37 mouse cellular contexts compared by ENCODE assay signal in genomic region chr16:48328420-48328819, GRCm38 (mm10). TPM values are rescaled to one million over a fixed set of nuclear protein-coding genes. Genes with fewer than 3 reads are reported as not detected.
A peak's percentile ranks its signal among the peaks of the same experiment; 100 is the strongest.
DNase-seq lines count a peak whose midpoint lies in the region; ATAC-seq and TF ChIP-seq lines count a peak whose summit lies in the region.
"Had no signal": no experiment of that assay in that cellular context is flagged by ENCODE, and none has a peak within 500 bp of the region (broad histone marks: within the 10 kb centered on the region; RNA-seq: fewer than 3 reads in every experiment).

No protein-coding gene starts in this region.

- in situ Hi-C loops in ES-E14 (cut with MboI; ENCODE audit: low sequenced_read_pairs in 2 of 2, unreplicated experiment in 2 of 2), result no loop called here

- H3K36me3 ChIP-seq in heart, adult 2 months (ENCODE audit: control insufficient read depth, insufficient read depth, low read length), result no peaks in the 10 kb centered on the region
- H3K36me3 ChIP-seq in ES-E14 (ENCODE audit: control insufficient read depth, insufficient read depth, low read length, poor library complexity, severe bottlenecking), result no peaks in the 10 kb centered on the region
- H3K36me3 ChIP-seq: heart, embryonic 10.5 days; heart, embryonic 15.5 days; hindbrain, embryonic 13.5 days; kidney, embryonic 15.5 days; liver, embryonic 13.5 days; midbrain, embryonic 12.5 days had no signal

- 93% methylated on average over 2 of the region's 2 CpGs for WGBS in heart, adult 2 months

- no peak overlapping the region for H3K4me3 ChIP-seq in heart, adult 2 months
- H3K4me3 ChIP-seq in left cerebral cortex, adult 2 months, result no peak overlapping the region
- no peak overlapping the region for H3K4me3 ChIP-seq in ES-E14 (ENCODE audit: insufficient read depth in 1 of 2, low read depth in 1 of 2, low read length in 2 of 2, poor library complexity in 1 of 2, severe bottlenecking in 1 of 2)
- H3K4me3 ChIP-seq: forebrain, embryonic 13.5 days; heart, embryonic 10.5 days; heart, embryonic 15.5 days; hindbrain, embryonic 13.5 days; kidney, embryonic 15.5 days; liver, embryonic 13.5 days; midbrain, embryonic 12.5 days had no signal

- intact Hi-C loops in heart, adult 2 months (cut with DNase I), result no loop called here
- intact Hi-C loops in heart, postnatal 10 days (cut with DNase I), result no loop called here
- intact Hi-C loops in left cerebral cortex, adult 2 months (cut with DNase I), result no loop called here

- no peak for TF ChIP-seq POLR2A in heart, adult 2 months (IDR thresholded peaks at IDR 0.05; ENCODE audit: insufficient read depth, low read depth, low read length)

- DNase-seq in heart, adult 2 months, result no peak
- DNase-seq in heart, postnatal 10 days, result no peak
- DNase-seq in left cerebral cortex, adult 2 months (ENCODE audit: extremely low spot score in 1 of 2, low spot score in 2 of 2), result no peak
- DNase-seq in left cerebral cortex, adult 9 months (ENCODE audit: low spot score in 2 of 2), result no peak
- DNase-seq in ES-E14 (ENCODE audit: low read depth, low spot score), result no peak
- DNase-seq in layer of hippocampus, adult 9-10 months (ENCODE audit: low spot score), result no peak
- DNase-seq in layer of hippocampus, adult 11-12 months (ENCODE audit: low spot score), result no peak
- DNase-seq: adrenal gland, adult 8-10 months; cerebellum, adult 2 months; cerebellum, postnatal 25 days; gastrocnemius, postnatal 14 days; heart, postnatal 36 days; kidney, adult 18-20 months; left cerebral cortex, postnatal 4 days; liver, embryonic 13.5 days; lung, adult 2 months; right cerebral cortex, postnatal 25 days; thymus, adult 18-20 months; thymus, postnatal 25 days had no signal

- H3K27ac ChIP-seq in heart, adult 2 months, result no peak overlapping the region
- H3K27ac ChIP-seq in left cerebral cortex, adult 2 months, result no peak overlapping the region
- no peak overlapping the region for H3K27ac ChIP-seq in ES-E14 (ENCODE audit: insufficient read depth, low read depth, low read length, poor library complexity, severe bottlenecking)
- H3K27ac ChIP-seq: forebrain, embryonic 13.5 days; heart, embryonic 10.5 days; heart, embryonic 15.5 days; hindbrain, embryonic 13.5 days; kidney, embryonic 15.5 days; liver, embryonic 13.5 days; midbrain, embryonic 12.5 days had no signal

- H3K4me1 ChIP-seq in heart, adult 2 months (ENCODE audit: control insufficient read depth, insufficient read depth, low read length), result no peaks in the 10 kb centered on the region
- H3K4me1 ChIP-seq in ES-E14 (ENCODE audit: control insufficient read depth in 2 of 2, insufficient read depth in 2 of 2, low read length in 2 of 2, poor library complexity in 1 of 2), result no peaks in the 10 kb centered on the region
- H3K4me1 ChIP-seq: forebrain, embryonic 13.5 days; heart, embryonic 10.5 days; heart, embryonic 15.5 days; hindbrain, embryonic 13.5 days; kidney, embryonic 15.5 days; liver, embryonic 13.5 days; midbrain, embryonic 12.5 days had no signal

- peak; percentile 26; the same call in 1 of the 2 replicates for ATAC-seq in megakaryocyte progenitor cell, adult 5-6 weeks (replicated peaks; ENCODE audit: poor library complexity)
- ATAC-seq: forebrain, embryonic 13.5 days had no signal

- no peak for TF ChIP-seq EP300 in heart, adult 2 months (IDR thresholded peaks at IDR 0.05; ENCODE audit: insufficient read depth, low read depth, low read length)

- H3K79me2 ChIP-seq in heart, adult 2 months (replicated peaks; ENCODE audit: control insufficient read depth, insufficient read depth, low read length), result no peaks in the 10 kb centered on the region

- no peaks in the 10 kb centered on the region for H3K9me3 ChIP-seq in ES-E14 (ENCODE audit: control insufficient read depth, insufficient read depth, low read depth, low read length)
- H3K9me3 ChIP-seq: forebrain, embryonic 13.5 days; heart, embryonic 10.5 days; heart, embryonic 15.5 days; hindbrain, embryonic 13.5 days; kidney, embryonic 15.5 days; liver, embryonic 13.5 days; midbrain, embryonic 12.5 days had no signal

- TF ChIP-seq CTCF in heart, adult 2 months (IDR thresholded peaks at IDR 0.05), result peak; percentile 22; the same call in 1 of the 2 replicates
- TF ChIP-seq CTCF in left cerebral cortex, adult 2 months (IDR thresholded peaks at IDR 0.05), result peak; percentile 3; the same call in 1 of the 2 replicates

- H3K27me3 ChIP-seq in heart, adult 2 months (ENCODE audit: control insufficient read depth, insufficient read depth, low read length), result no peaks in the 10 kb centered on the region
- H3K27me3 ChIP-seq: CH12.LX; forebrain, embryonic 13.5 days; heart, embryonic 15.5 days; hindbrain, embryonic 13.5 days; kidney, embryonic 15.5 days; liver, embryonic 13.5 days; midbrain, embryonic 12.5 days had no signal

- H3K9ac ChIP-seq in heart, adult 2 months (ENCODE audit: low read depth, low read length), result no peak overlapping the region
- no peak overlapping the region for H3K9ac ChIP-seq in ES-E14 (ENCODE audit: insufficient read depth, low read depth, low read length, poor library complexity, severe bottlenecking)
- H3K9ac ChIP-seq: forebrain, embryonic 13.5 days; heart, embryonic 15.5 days; hindbrain, embryonic 13.5 days; kidney, embryonic 15.5 days; liver, embryonic 13.5 days; midbrain, embryonic 12.5 days had no signal

TF ChIP-seq in ES-E14, 5 proteins besides CTCF, POLR2A, EP300 and RAD21:
- TF ChIP-seq ZC3H11A (IDR thresholded peaks at IDR 0.05; ENCODE audit: borderline replicate concordance, low read depth, low read length) (0 out of 2 replicates have a peak, but pooled peaks have one; percentile 29), MAFK (IDR thresholded peaks at IDR 0.05; ENCODE audit: insufficient read depth, low read depth, low read length) (no peak)

RNA-seq across cellular contexts. Expression of gene Dppa2, which starts 24.7 kb away (rescaled TPM):
- not detected for total RNA-seq in heart, adult 2 months (2021)
- not detected in 2 replicates for polyA plus RNA-seq in heart, adult 2 months (2012; rRNA removed)
- not detected for total RNA-seq in heart, postnatal 10 days (2021)
- total RNA-seq in left cerebral cortex, adult 2 months (2021), result not detected
- 45.2 and 74.0 TPM in 2 replicates for total RNA-seq in ES-E14 (2012; rRNA removed)
- not detected in 2 replicates for total RNA-seq in megakaryocyte progenitor cell, adult 5-6 weeks (2015)
- total RNA-seq in megakaryocyte progenitor cell, adult 5-6 weeks (2017), result not detected in 2 replicates
- total RNA-seq: adrenal gland, adult 8-10 months; adrenal gland, postnatal 4 days; CH12.LX; gastrocnemius, postnatal 14 days; granulocyte monocyte progenitor cell, adult 5-6 weeks; heart, postnatal 36 days; left cerebral cortex, adult 8-10 months; left cerebral cortex, postnatal 4 days; megakaryocyte, adult 5-6 weeks; neutrophil, adult 5-6 weeks had no signal
- polyA plus RNA-seq: embryonic facial prominence, embryonic 11.5 days; forebrain, embryonic 13.5 days; heart, embryonic 10.5 days; heart, embryonic 15.5 days; kidney, embryonic 15.5 days; liver, embryonic 13.5 days; lung, adult 2 months; midbrain, embryonic 12.5 days; neural tube, embryonic 11.5 days; stomach, embryonic 16.5 days had no signal

RNA-seq across cellular contexts. Expression of gene Dppa4, which starts 44.9 kb away (rescaled TPM):
- not detected for total RNA-seq in heart, adult 2 months (2021)
- polyA plus RNA-seq in heart, adult 2 months (2012; rRNA removed), result not detected in 2 replicates
- not detected for total RNA-seq in heart, postnatal 10 days (2021)
- total RNA-seq in left cerebral cortex, adult 2 months (2021), result not detected
- 150 and 179 TPM in 2 replicates for total RNA-seq in ES-E14 (2012; rRNA removed)
- total RNA-seq in megakaryocyte progenitor cell, adult 5-6 weeks (2015), result not detected in 2 replicates
- total RNA-seq in megakaryocyte progenitor cell, adult 5-6 weeks (2017), result not detected in 2 replicates
- total RNA-seq: adrenal gland, adult 8-10 months; adrenal gland, postnatal 4 days; CH12.LX; gastrocnemius, postnatal 14 days; granulocyte monocyte progenitor cell, adult 5-6 weeks; heart, postnatal 36 days; layer of hippocampus, postnatal 10 days; left cerebral cortex, adult 8-10 months; left cerebral cortex, postnatal 4 days; megakaryocyte, adult 5-6 weeks; neutrophil, adult 5-6 weeks had no signal
- polyA plus RNA-seq: cerebellum, adult 2 months; embryonic facial prominence, embryonic 11.5 days; forebrain, embryonic 13.5 days; heart, embryonic 10.5 days; heart, embryonic 15.5 days; hindbrain, embryonic 13.5 days; kidney, embryonic 15.5 days; limb, embryonic 14.5 days; lung, adult 2 months; midbrain, embryonic 12.5 days; neural tube, embryonic 11.5 days; stomach, embryonic 16.5 days had no signal

Comparison
In these comparisons a context has a peak if more than half of its experiments do, and no peak if none do; other contexts are left out.
1. RNA of gene Dppa2, which starts 24.7 kb away (total RNA-seq): 45.2 to 74.0 TPM in ES-E14; not detected in heart, adult 2 months, not detected in heart, postnatal 10 days, not detected in left cerebral cortex, adult 2 months and not detected in megakaryocyte progenitor cell, adult 5-6 weeks; every median in the first group is over 10 times any median in the second.
2. RNA of gene Dppa4, which starts 44.9 kb away (total RNA-seq): 150 to 179 TPM in ES-E14; not detected in heart, adult 2 months, not detected in heart, postnatal 10 days, not detected in left cerebral cortex, adult 2 months and not detected in megakaryocyte progenitor cell, adult 5-6 weeks; every median in the first group is over 100 times any median in the second.